Comparison of ENCODE assay signal across 8 mouse cellular contexts in the genomic region with DNA sequence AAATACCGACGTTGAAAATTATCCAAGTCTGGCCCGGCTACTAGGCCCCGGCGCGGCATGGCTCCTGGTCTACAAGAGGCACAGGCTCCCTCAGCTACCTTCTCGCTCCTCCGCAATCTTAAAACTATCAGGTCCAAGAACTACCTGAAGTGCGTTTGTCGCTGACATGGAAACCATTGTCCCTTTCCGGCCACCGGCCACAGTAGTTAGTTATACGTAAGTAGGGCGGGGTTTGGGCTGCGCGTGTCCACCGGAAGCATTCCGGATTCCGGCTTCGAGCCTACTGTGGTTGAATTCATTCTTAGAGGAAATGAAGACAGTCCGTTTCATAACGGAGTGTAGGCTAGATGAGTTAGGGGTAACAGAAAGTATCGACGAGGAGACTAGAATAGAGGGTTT. TPM values are rescaled to one million over a fixed set of nuclear protein-coding genes. Genes with fewer than 3 reads are reported as not detected.
A peak's percentile ranks its signal among the peaks of the same experiment; 100 is the strongest.
DNase-seq lines count a peak whose midpoint lies in the region; ATAC-seq lines count a peak whose summit lies in the region.
"Not testable (repeated sequence)": the region's sequence is repeated elsewhere in the genome, so short reads cannot be mapped to it uniquely, and the experiment has no call there.

A gene (plus strand): TSS at position 253 of the 399 bp plus-strand sequence.
A gene (minus strand): TSS at position 397 of the 399 bp plus-strand sequence.

- H3K36me3 ChIP-seq in megakaryocyte, embryonic 14.5 days (replicated peaks; ENCODE audit: low read length), result peaks cover 29% of the 10 kb centered on the region

- peaks cover 37% of the 10 kb centered on the region for H3K4me1 ChIP-seq in megakaryocyte, embryonic 14.5 days

- H3K9me3 ChIP-seq in megakaryocyte, embryonic 14.5 days, result not testable (repeated sequence)

- DNase-seq in T-cell, adult 2 months (ENCODE audit: low spot score), result peak; percentile 85
- peak; percentile 83 for DNase-seq in gastrocnemius, postnatal 10 days
- DNase-seq in induced T-regulatory cell, adult 2 months (ENCODE audit: low read depth), result peak; percentile 97
- DNase-seq in left cerebral cortex, adult 9 months (ENCODE audit: low spot score in 2 of 2), result peak; percentile 88 to 94
- peak; percentile 94 for DNase-seq in right cerebral cortex, adult 2 months (ENCODE audit: low spot score in 2 of 2)
- DNase-seq in urinary bladder, postnatal 10 days (ENCODE audit: low spot score), result peak; percentile 52

- ATAC-seq in common myeloid progenitor, adult 5-6 weeks (replicated peaks; ENCODE audit: low read depth, poor library complexity, severe bottlenecking), result peak; percentile 62

- not testable (repeated sequence) for H3K27me3 ChIP-seq in megakaryocyte, embryonic 14.5 days (replicated peaks)

- H3K4me3 ChIP-seq in megakaryocyte, embryonic 14.5 days (replicated peaks), result peak within 1 kb of the TSS; percentile 100

RNA-seq across cellular contexts. Expression of the first gene that starts in this region (rescaled TPM):
- total RNA-seq in common myeloid progenitor, adult 5-6 weeks (2017), result 181 and 216 TPM in 2 replicates
- total RNA-seq in gastrocnemius, postnatal 10 days (2021), result 10 to 100 TPM; 83.8 to 94.5 TPM
- 33.8 and 159 TPM in 2 replicates for polyA plus RNA-seq in megakaryocyte, embryonic 14.5 days (2012; ENCODE audit: insufficient read depth, low replicate concordance)

RNA-seq across cellular contexts. Expression of the second gene that starts in this region (rescaled TPM):
- total RNA-seq in common myeloid progenitor, adult 5-6 weeks (2017), result 35.5 and 37.6 TPM in 2 replicates
- 10 to 100 TPM; 18.8 to 22.3 TPM for total RNA-seq in gastrocnemius, postnatal 10 days (2021)
- polyA plus RNA-seq in megakaryocyte, embryonic 14.5 days (2012; ENCODE audit: insufficient read depth, low replicate concordance), result 0.25 and 2.4 TPM in 2 replicates

Comparison
In these comparisons a context has a peak if more than half of its experiments do, and no peak if none do; other contexts are left out.
1. Peak in every context shown above with its lines: DNase-seq, ATAC-seq and H3K4me3 ChIP-seq.